Mouse (Mus musculus): ENCODE results near the gene Cd2bp2.
"Not testable (repeated sequence)": the region's sequence is repeated elsewhere in the genome, so short reads cannot be mapped to it uniquely, and the experiment has no call there.

The Cd2bp2 gene

DNA sequence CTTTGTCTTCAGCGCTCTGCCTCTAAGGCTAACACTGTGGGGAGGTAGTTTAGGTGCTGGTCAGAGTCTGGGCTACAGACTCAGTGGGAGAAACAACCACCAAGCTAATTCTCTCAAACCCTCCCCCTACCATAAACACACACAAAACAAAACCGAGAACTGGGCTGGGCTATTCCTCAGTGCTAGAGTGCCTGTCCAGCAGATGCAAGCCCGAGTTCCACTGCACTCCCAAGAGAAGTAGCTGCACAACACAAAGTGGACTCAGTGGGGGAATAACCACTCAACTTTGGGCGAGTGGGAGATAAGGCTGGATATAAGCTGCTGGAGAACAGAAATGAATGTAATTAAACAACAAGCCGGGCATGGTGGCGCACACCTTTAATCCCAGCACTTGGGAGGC is 5.2 kb downstream of the Cd2bp2 start:
- DNase-seq (ENCODE audit: low spot score), result no peak

DNA sequence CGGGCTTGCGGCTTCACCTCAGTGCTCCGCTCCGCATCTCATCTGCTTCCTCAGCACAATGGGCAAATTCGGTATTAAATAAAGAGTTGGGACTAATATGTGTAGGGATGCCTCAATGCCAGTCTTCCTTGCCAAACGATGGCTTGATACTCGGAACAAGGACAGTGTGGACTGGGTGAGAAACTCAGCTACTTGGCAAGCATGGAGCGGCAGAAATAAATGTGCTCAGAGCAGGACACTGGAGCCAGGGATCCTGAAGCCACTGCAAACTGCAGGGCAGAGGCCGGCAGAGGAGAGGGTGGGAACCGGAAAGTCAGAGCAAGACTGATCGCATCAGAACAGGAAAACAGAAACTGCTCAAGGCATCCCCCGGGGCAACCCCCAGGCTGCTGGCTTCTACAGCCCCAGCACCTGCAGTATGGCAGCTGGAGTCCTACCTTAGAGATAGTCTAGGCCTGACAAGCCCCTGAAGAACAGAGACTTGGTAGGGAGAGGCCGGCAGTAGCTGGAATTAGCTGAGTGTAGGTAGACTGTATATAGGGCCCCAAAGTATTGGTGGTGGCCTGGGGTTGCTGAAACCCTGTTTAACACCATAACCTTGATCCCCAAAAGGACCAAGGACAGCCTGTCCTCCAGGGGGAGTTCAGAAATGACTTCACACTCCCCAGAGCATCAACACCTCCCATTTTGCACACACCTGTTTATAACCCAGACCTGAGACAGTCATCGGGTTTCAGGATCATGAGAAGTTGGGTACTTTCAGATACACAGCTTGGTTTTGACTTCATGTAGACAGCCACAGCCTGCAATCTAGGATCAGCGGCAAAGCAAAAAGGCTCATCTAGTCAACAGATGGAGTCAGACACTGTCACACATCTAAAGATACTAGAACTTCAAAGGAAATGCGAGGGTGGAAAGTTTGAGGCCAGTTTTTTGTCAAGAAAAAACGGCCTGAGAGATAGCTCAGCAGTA is 7.3 kb downstream of the Cd2bp2 start:
- no peak for DNase-seq (ENCODE audit: low spot score)

GRCm38 (mm10) chr7:127187351-127187750 is 8.5 kb downstream of the Cd2bp2 start:
- DNase-seq (ENCODE audit: low spot score), result no peak

GRCm38 (mm10) chr7:127185601-127186000 is 10.2 kb downstream of the Cd2bp2 start:
- DNase-seq (ENCODE audit: low spot score), result no peak

DNA sequence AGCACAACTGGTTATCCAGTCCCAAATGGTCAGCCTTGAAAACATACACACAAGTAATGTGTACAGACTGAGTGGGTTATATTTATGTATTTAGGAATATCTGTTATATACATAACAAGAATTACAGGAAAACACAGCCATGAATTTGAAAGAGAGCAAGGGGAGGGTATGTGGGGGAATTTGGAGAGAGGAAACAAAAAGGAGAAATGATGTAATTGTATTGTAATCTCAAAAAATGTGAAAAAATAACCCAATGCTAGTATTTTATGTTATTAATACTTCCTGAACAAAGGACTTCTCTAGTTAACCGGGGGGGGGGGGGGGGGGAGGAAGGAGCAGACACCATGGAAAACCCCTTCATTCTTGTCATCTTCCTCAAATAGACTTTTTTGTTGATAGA is 11.1 kb downstream of the Cd2bp2 start:
- no peak for DNase-seq (ENCODE audit: low spot score)

DNA sequence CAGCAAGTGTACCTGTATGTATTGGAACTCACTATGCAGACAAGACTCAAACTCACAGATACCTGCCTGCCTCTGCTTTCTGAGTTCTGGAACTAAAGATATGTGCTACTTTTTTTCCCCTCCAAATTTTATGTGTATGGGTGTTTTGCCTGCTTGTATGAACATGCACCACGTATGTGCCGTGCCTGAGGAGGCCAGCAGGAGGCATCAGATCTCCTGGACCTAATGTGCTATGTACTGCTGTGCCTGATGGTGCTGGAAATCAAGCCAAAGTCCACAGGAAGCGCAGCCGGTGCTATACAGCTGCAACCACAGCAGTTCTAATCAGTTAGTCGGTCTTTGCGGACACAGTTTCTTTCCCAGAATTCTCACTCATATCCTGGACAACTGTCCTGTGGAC is 12.0 kb downstream of the Cd2bp2 start:
- no peak for DNase-seq (ENCODE audit: low spot score)

DNA sequence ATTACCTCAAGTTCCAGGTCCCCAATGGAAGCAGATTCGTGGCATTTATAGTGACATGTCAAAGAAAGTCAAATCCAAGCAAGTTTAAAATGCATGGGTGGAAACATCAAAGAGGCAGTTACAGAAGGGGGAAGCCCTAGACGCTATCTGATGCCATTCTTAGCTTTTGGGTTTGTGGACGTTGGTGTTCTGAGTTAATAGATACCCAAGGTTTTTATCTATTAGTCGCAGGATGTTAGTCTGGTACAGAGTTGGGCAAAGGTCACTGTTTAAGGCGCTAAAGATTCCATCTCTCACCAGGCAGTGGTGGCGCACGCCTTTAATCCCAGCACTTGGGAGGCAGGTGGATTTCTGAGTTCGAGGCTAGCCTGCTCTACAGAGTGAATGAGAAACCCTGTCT is 12.5 kb downstream of the Cd2bp2 start:
- DNase-seq (ENCODE audit: low spot score), result no peak

- DNase-seq (ENCODE audit: low spot score), result not testable (repeated sequence)
Measured at GRCm38 (mm10) chr7:127181724-127182123, 14.1 kb downstream of the Cd2bp2 start.

DNA sequence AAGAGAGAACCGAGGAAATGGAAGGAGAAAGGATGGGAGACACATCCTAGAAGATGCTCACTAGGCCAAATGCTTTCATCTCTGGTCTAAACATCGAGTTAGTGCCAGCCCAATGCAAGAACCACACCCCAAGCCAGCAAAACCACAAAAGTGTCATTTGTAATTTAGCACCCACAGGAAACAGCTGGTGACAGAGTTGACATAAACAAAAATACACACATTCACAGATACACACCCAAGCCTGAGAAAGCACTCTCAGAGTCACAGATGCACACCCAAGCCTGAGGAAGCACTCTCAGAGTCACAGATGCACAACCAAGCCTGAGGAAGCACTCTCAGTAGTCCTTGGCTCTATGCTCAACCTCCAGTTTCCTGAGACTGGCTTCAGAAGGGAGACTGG is 15.1 kb downstream of the Cd2bp2 start:
- DNase-seq (ENCODE audit: low spot score), result no peak

DNA sequence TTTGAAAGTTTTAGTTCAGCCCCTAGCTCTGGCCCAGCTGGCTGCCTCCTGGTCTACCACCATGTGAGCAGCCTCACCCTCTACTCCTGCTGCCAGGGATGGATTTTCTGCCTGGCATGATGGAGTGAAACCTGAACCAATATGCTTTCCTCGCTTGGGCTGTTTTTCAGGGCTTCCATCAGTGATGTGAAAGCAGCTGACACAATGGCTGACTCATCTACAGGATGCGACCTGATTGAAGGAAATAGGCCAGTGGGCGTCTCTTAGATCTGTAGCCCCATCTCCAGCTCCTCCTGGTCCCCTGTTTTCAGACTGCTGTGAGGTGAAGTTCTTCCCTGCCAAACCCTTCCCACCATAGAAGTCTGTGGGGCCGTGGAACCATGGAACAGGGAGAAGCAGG is 18.9 kb downstream of the Cd2bp2 start:
- DNase-seq (ENCODE audit: low spot score), result no peak

DNA sequence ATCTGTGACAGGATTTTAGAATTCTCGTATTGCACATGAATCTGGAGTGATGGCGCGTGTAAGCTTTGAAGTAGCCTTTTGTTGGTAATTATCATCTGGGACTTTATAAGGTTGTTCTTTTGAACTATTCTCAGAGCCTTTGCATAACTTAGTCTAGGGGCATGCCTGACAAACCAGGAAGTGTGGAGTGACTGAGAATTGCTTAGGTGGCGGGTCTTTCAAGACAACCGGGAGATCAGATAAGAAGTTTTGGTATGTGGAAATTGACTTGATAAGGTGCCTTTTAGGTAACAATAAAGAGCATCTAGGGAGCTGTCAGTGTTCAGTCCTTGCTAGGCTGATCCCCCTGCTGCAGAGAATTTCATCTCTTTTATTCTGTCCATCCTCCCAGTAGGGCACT is 29.3 kb downstream of the Cd2bp2 start:
- DNase-seq (ENCODE audit: low spot score), result no peak

DNA sequence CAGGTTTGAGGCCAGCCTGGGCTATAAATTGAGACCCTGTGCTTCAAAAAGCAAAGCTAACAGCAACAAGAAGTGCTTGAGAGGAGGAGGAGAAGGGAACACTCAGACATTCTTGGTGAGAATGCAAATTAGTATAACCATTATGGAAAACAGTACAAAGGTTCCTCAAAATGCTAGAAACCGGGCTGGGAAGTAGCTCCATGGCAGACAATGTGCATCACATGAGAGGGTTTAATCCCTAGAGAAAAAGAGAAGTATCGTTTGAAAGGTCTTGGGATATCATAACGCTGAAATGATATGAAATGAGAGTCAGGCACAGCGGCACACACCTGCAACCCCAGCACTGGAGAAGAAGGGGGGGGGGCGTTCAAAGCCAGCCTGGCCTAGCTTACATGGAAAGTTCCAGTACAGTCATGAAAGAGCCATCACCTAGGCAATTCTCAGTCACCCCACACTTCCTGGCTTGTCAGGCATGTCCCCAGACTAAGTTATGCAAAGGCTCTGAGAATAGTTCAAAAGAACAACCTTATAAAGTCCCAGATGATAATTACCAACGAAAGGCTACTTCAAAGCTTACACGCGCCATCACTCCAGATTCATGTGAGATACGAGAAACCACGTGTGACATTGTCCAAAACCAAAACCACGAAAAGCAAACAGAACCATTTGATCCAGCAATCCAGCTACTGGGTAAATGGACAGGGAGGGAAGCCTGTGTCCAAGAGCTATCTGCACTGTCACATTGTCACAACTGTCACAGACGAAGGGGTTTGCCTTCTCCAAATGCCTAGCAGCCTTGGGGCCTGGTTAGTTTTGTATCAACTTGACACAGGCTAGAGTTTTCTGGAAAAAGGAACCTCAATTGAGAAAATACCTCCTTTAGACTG is 30.0 kb downstream of the Cd2bp2 start:
- no peak for DNase-seq (ENCODE audit: low spot score)

DNA sequence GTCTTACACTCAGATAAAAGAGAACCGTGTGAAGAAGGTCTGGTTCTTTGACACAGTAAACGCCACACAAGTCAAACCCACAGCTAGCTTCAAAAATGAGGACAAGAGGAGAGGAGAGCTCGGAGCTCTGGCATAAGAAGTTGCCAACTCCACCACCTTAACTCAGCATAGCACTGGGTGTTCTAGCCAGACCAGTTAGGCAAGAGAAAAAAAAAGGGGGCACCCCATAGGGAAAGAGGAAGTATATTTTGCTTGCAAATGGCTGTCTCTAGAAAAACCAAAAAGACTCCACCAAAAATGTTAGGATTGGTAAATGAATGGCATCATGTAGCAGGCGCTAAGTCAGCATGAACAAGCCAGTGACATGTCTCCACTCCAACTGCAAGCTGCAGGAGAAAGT is 31.8 kb downstream of the Cd2bp2 start:
- no peak for DNase-seq (ENCODE audit: low spot score)

DNA sequence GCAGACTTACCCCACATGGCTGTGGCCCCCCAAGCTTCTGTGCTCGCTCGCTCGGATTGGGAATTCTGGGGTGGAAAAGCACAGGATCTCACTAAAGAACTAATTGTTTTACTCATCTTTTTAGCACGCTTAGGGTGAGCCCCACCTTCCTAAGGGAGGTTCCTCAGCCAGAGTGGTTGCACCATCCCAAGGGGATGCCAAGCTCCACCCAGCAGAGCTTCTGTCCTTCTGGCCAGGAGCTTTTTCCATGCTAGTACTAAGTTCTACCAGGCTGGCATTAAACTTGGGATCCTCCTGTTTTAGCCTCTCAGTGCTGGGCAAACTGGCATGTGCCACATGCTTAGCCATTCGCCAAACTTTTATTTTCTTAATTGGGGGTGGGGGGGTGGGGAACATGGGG is 33.3 kb downstream of the Cd2bp2 start:
- DNase-seq (ENCODE audit: low spot score), result no peak

GRCm38 (mm10) chr7:127157548-127157947 is 38.3 kb downstream of the Cd2bp2 start:
- no peak for DNase-seq (ENCODE audit: low spot score)

- DNase-seq (ENCODE audit: low spot score), result no peak
Measured at GRCm38 (mm10) chr7:127153477-127153876, 42.4 kb downstream of the Cd2bp2 start.

GRCm38 (mm10) chr7:127152464-127152863 is 43.4 kb downstream of the Cd2bp2 start:
- DNase-seq (ENCODE audit: low spot score), result no peak

DNA sequence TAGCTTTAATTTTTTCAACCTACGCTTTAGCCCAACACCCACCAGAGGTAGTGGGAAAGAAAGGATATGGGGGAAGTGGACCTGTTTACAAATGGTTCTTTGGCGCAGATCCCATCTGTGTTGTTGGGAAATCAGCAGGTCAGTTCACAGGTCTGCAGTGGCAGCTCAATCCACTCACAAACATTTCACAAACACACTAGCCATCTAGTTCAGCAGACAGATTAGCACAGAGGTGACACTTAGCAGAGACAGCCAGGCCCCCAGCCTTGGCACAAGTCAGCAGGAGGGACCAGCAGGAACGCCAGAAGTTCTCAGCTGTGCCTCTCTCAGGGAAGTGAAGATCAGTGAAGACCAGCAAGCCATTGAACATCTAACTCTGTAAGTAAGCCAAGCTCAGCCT is 47.9 kb downstream of the Cd2bp2 start:
- no peak for DNase-seq (ENCODE audit: low spot score)

DNA sequence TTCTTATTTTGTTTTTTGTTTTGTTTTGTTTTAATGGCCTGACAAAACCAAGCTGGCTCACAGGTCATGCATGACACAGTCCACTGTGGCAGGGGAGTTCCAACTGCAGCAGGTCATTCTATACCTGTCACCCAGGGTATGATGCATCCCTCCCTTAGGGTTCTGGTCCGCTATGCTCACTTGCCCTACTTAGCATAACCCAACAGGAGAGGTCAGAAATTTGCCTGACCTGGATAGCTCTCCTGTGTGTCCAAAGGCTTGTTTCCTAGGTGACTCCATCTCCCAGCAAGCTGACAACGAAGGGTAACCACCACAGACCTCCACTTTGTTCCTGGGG is 49.6 kb downstream of the Cd2bp2 start:
- no peak for DNase-seq (ENCODE audit: low spot score)

DNA sequence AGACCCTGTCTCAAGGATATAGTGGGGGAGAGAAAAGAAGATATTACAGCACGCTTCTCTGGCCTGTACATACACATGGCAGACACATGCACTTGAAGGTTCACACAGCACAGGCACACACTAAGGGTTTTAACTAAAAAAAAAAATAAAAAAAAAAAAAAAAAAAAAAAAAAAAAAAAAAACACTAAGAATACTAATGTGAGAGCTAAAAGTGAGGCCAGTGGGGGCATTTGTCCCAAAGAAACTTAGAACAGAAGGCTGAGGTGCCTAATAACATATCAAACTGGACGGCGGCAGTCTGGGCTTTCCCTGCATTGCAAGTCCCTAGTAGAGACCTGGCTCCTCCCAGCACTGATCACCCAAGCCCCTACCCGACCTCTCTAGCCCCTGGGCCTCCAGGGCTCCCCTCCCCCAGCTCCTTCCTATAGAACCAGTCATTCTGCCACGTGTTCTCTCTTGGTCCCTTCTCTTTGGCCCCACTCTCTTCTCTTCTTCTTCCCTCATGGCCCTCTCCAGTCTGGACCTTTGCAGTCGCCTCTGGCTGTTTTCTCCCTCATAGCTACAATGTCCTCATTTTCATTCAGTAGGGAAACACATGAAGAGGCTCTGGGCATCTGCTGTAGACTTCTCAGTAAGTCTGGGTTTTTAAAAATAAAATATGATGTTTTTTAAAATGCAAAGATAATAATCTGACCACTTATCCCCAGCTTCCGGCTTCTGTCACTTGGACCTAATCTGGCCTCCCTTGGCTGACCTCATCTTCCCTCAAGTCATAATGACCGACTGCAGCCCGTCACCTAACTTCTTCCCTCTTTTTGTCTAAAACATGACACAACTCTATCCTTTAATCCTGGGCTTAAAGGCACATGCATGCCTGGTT is 50.2 kb downstream of the Cd2bp2 start:
- DNase-seq (ENCODE audit: low spot score), result no peak

- DNase-seq (ENCODE audit: low spot score), result no peak
Measured at GRCm38 (mm10) chr7:127144412-127144811, 51.4 kb downstream of the Cd2bp2 start.

GRCm38 (mm10) chr7:127142666-127143065 is 53.2 kb downstream of the Cd2bp2 start:
- DNase-seq (ENCODE audit: low spot score), result no peak

Data from layer of hippocampus, adult 9-10 months (tissue).